Mouse (Mus musculus) adrenal gland, adult (tissue): Measurements from ENCODE around the gene Gm3952.
A peak's percentile ranks its signal among the peaks of the same experiment; 100 is the strongest.

Experiments
- DNase-seq, 2 experiments: peaks; one replicate each; pipeline ENCODE4 v3.0.0; 2022 to 2023; ENCODE audit warnings: low spot score in 1 of 2; ENCODE audit not compliant: inconsistent age in 2 of 2

Gene Gm3952

GRCm38 (mm10) chr8:128798594-128798993 is at the start of gene Gm3952:
TSS of gene Gm3952 (minus strand) at chr8:128798694.
- no peak for DNase-seq

- no peak for DNase-seq
Measured at GRCm38 (mm10) chr8:128843749-128844148, 45.3 kb upstream of the Gm3952 start.

GRCm38 (mm10) chr8:128812521-128812920 is 14.0 kb upstream of the Gm3952 start:
- DNase-seq = no peak

GRCm38 (mm10) chr8:128735692-128736091 is 62.8 kb downstream of the Gm3952 start:
- DNase-seq = no peak

- no peak for DNase-seq
Measured at GRCm38 (mm10) chr8:128734118-128734517, 64.4 kb downstream of the Gm3952 start.

GRCm38 (mm10) chr8:128732254-128732653 is 66.2 kb downstream of the Gm3952 start:
- no peak for DNase-seq

- DNase-seq = no peak
Measured at GRCm38 (mm10) chr8:128727213-128727612, 71.3 kb downstream of the Gm3952 start.

GRCm38 (mm10) chr8:128724819-128725218 is 73.7 kb downstream of the Gm3952 start:
- DNase-seq = peak in 1 of 2 experiments; percentile 47

- DNase-seq = no peak
Measured at GRCm38 (mm10) chr8:128716184-128716583, 82.3 kb downstream of the Gm3952 start.

GRCm38 (mm10) chr8:128709261-128709660 is 89.2 kb downstream of the Gm3952 start:
- peak; percentile 80 to 94 for DNase-seq

- DNase-seq = no peak
Measured at GRCm38 (mm10) chr8:128704836-128705235, 93.7 kb downstream of the Gm3952 start.

GRCm38 (mm10) chr8:128704376-128704775 is 94.1 kb downstream of the Gm3952 start:
- no peak for DNase-seq

GRCm38 (mm10) chr8:128697945-128698344 is 100.5 kb downstream of the Gm3952 start:
- no peak for DNase-seq

GRCm38 (mm10) chr8:128696701-128697397 is 101.6 kb downstream of the Gm3952 start:
- no peak for DNase-seq
